Mouse (Mus musculus): ENCODE results near the gene Tenm2.

Tenm2 gene

GRCm38 (mm10) chr11:36031751-36032150, 1204.0 kb downstream of the Tenm2 start:
- DNase-seq = no peak

- no peak for DNase-seq
Measured at GRCm38 (mm10) chr11:36020009-36020408, 1215.8 kb downstream of the Tenm2 start.

- no peak for DNase-seq
Measured at GRCm38 (mm10) chr11:36013179-36013578, 1222.6 kb downstream of the Tenm2 start.

- DNase-seq = peak; percentile 58
Measured at GRCm38 (mm10) chr11:36009281-36010208, 1226.2 kb downstream of the Tenm2 start.

GRCm38 (mm10) chr11:36002900-36003299, 1232.9 kb downstream of the Tenm2 start:
- DNase-seq = no peak

- DNase-seq = peak; percentile 91
Measured at GRCm38 (mm10) chr11:36001282-36001970, 1234.3 kb downstream of the Tenm2 start.

GRCm38 (mm10) chr11:36000585-36001281, 1235.0 kb downstream of the Tenm2 start:
- DNase-seq = no peak

- DNase-seq = no peak
Measured at GRCm38 (mm10) chr11:36000038-36000437, 1235.7 kb downstream of the Tenm2 start.

GRCm38 (mm10) chr11:35998048-35998447, 1237.7 kb downstream of the Tenm2 start:
- no peak for DNase-seq

- DNase-seq = no peak
Measured at GRCm38 (mm10) chr11:35995310-35995709, 1240.5 kb downstream of the Tenm2 start.

- DNase-seq = no peak
Measured at GRCm38 (mm10) chr11:35991846-35992245, 1243.9 kb downstream of the Tenm2 start.

- DNase-seq = no peak
Measured at GRCm38 (mm10) chr11:35989967-35990366, 1245.8 kb downstream of the Tenm2 start.

- DNase-seq = peak; percentile 58
Measured at GRCm38 (mm10) chr11:35985841-35986393, 1249.8 kb downstream of the Tenm2 start.

GRCm38 (mm10) chr11:35982734-35983133, 1253.0 kb downstream of the Tenm2 start:
- DNase-seq = peak; percentile 47

GRCm38 (mm10) chr11:35980411-35980917, 1255.3 kb downstream of the Tenm2 start, which contains the start of gene Wwc1:
Gene Wwc1 (minus strand): TSS chr11:35980527.
- DNase-seq = peak; percentile 87

- DNase-seq = peak; percentile 44
Measured at GRCm38 (mm10) chr11:35979733-35980410, 1255.9 kb downstream of the Tenm2 start.

GRCm38 (mm10) chr11:35979266-35979732, 1256.5 kb downstream of the Tenm2 start:
- DNase-seq = peak; percentile 54

GRCm38 (mm10) chr11:35977796-35978195, 1258.0 kb downstream of the Tenm2 start:
- DNase-seq = peak; percentile 9

GRCm38 (mm10) chr11:35977096-35977495, 1258.7 kb downstream of the Tenm2 start:
- no peak for DNase-seq

GRCm38 (mm10) chr11:35976482-35976881, 1259.3 kb downstream of the Tenm2 start:
- DNase-seq = peak; percentile 66

- DNase-seq = peak; percentile 74
Measured at GRCm38 (mm10) chr11:35974632-35975450, 1260.9 kb downstream of the Tenm2 start.
